Comparison of ENCODE assay signal across 8 mouse cellular contexts in genomic region chr1:167689232-167689261, GRCm38 (mm10). TPM values are rescaled to one million over a fixed set of nuclear protein-coding genes. Genes with fewer than 3 reads are reported as not detected.
DNase-seq lines count a peak whose midpoint lies in the region; ATAC-seq and TF ChIP-seq lines count a peak whose summit lies in the region.

Gene Lmx1a, plus strand, starts transcription at chr1:167689237.

- ATAC-seq in lung, embryonic 16.5 days (ENCODE audit: low read depth), result no peak
- no peak for ATAC-seq in limb, embryonic 15.5 days (ENCODE audit: insufficient number of reproducible peaks, low FRiP score, low TSS enrichment, low read depth)
- ATAC-seq in stomach, embryonic 15.5 days (ENCODE audit: insufficient read depth, low FRiP score, low read depth), result no peak

- H3K4me3 ChIP-seq in cerebellum, adult 2 months (replicated peaks; ENCODE audit: insufficient read depth, low read depth, low read length), result peak within 1 kb of the TSS; percentile 8
- H3K4me3 ChIP-seq in lung, embryonic 16.5 days (ENCODE audit: low read length), result peak within 1 kb of the TSS; percentile 57
- H3K4me3 ChIP-seq in limb, embryonic 15.5 days, result peak within 1 kb of the TSS; percentile 53
- peak within 1 kb of the TSS; percentile 50 for H3K4me3 ChIP-seq in stomach, embryonic 15.5 days (replicated peaks)

- peak within 1 kb of the TSS; percentile 68 for H3K4me2 ChIP-seq in lung, embryonic 16.5 days (ENCODE audit: low read depth, low read length)
- peak within 1 kb of the TSS; percentile 97 for H3K4me2 ChIP-seq in limb, embryonic 15.5 days
- peak within 1 kb of the TSS; percentile 98 for H3K4me2 ChIP-seq in stomach, embryonic 15.5 days

- peaks cover 12% of the 10 kb centered on the region for H3K27me3 ChIP-seq in cerebellum, adult 2 months (ENCODE audit: control insufficient read depth, insufficient read depth, low read length)
- H3K27me3 ChIP-seq in lung, embryonic 16.5 days (ENCODE audit: control insufficient read depth, insufficient read depth, low read depth, low read length), result peaks cover 81% of the 10 kb centered on the region
- peaks cover 81% of the 10 kb centered on the region for H3K27me3 ChIP-seq in limb, embryonic 15.5 days
- peaks cover 69% of the 10 kb centered on the region for H3K27me3 ChIP-seq in stomach, embryonic 15.5 days (replicated peaks)

- no peak within 1 kb of the TSS for H3K27ac ChIP-seq in cerebellum, adult 2 months (ENCODE audit: insufficient read depth, low read length)
- no peak within 1 kb of the TSS for H3K27ac ChIP-seq in lung, embryonic 16.5 days (ENCODE audit: low read length)
- no peak within 1 kb of the TSS for H3K27ac ChIP-seq in limb, embryonic 15.5 days
- H3K27ac ChIP-seq in stomach, embryonic 15.5 days, result no peak within 1 kb of the TSS

- no peak for TF ChIP-seq POLR2A in cerebellum, adult 2 months (IDR thresholded peaks at IDR 0.05; ENCODE audit: borderline replicate concordance, insufficient read depth, low read length)

- no peak for TF ChIP-seq CTCF in cerebellum, adult 2 months (IDR thresholded peaks at IDR 0.05; ENCODE audit: borderline replicate concordance, insufficient read depth, low read depth, low read length)

- WGBS in cerebellum, adult 2 months, result 0% methylated on average over 3 of the region's 3 CpGs
- WGBS in lung, embryonic 16.5 days, result 0% methylated on average over 3 of the region's 3 CpGs
- 0% methylated on average over 3 of the region's 3 CpGs for WGBS in limb, embryonic 15.5 days
- WGBS in stomach, embryonic 15.5 days, result 5% methylated on average over 3 of the region's 3 CpGs

- no peaks in the 10 kb centered on the region for H3K4me1 ChIP-seq in cerebellum, adult 2 months (ENCODE audit: control insufficient read depth, insufficient read depth, low read length)
- H3K4me1 ChIP-seq in lung, embryonic 16.5 days (replicated peaks; ENCODE audit: control insufficient read depth, insufficient read depth, low read length), result peaks cover 11% of the 10 kb centered on the region
- peaks cover 32% of the 10 kb centered on the region for H3K4me1 ChIP-seq in limb, embryonic 15.5 days
- peaks cover 20% of the 10 kb centered on the region for H3K4me1 ChIP-seq in stomach, embryonic 15.5 days

- no peaks in the 10 kb centered on the region for H3K9me3 ChIP-seq in lung, embryonic 16.5 days (ENCODE audit: control insufficient read depth, low read length)
- H3K9me3 ChIP-seq in limb, embryonic 15.5 days, result no peaks in the 10 kb centered on the region
- H3K9me3 ChIP-seq in stomach, embryonic 15.5 days, result no peaks in the 10 kb centered on the region

- peak within 1 kb of the TSS; percentile 44 for H3K9ac ChIP-seq in lung, embryonic 16.5 days (ENCODE audit: low read length)
- peak within 1 kb of the TSS; percentile 26 for H3K9ac ChIP-seq in limb, embryonic 15.5 days
- 0 out of 2 replicates have a peak within 1 kb of the TSS, but pooled peaks have one; percentile 10 for H3K9ac ChIP-seq in stomach, embryonic 15.5 days

- no peak for DNase-seq in cerebellum, adult 2 months
- DNase-seq in cerebellum, adult 11 months, result no peak
- no peak for DNase-seq in lung, postnatal 25 days (ENCODE audit: low spot score)
- DNase-seq in yolk sac, embryonic 10.5 days (ENCODE audit: low spot score), result no peak
- no peak for DNase-seq in cerebellum, postnatal 4 days (ENCODE audit: low spot score in 2 of 2)

- no peaks in the 10 kb centered on the region for H3K36me3 ChIP-seq in lung, embryonic 16.5 days (ENCODE audit: control insufficient read depth, insufficient read depth, low read length)
- no peaks in the 10 kb centered on the region for H3K36me3 ChIP-seq in limb, embryonic 15.5 days
- H3K36me3 ChIP-seq in stomach, embryonic 15.5 days, result no peaks in the 10 kb centered on the region

RNA-seq across cellular contexts. Expression of gene Lmx1a, which starts in this region (rescaled TPM):
- polyA plus RNA-seq in cerebellum, adult 2 months (2012; rRNA removed), result 1.1 and 1.3 TPM in 2 replicates
- polyA plus RNA-seq in lung, embryonic 16.5 days (2015; fragmentation: Nextera tagmentation; extraction: Ambion mirVana), result not detected in 2 replicates
- 0.56 and 0.61 TPM in 2 replicates for polyA plus RNA-seq in limb, embryonic 15.5 days (2015; fragmentation: Nextera tagmentation; extraction: Ambion mirVana)
- polyA plus RNA-seq in stomach, embryonic 15.5 days (2015; fragmentation: Nextera tagmentation; extraction: Ambion mirVana), result 0.08 and 0.18 TPM in 2 replicates
